Mouse (Mus musculus): ENCODE results near the gene E030030I06Rik.
"Not testable (repeated sequence)": the region's sequence is repeated elsewhere in the genome, so short reads cannot be mapped to it uniquely, and the experiment has no call there.

DNA sequence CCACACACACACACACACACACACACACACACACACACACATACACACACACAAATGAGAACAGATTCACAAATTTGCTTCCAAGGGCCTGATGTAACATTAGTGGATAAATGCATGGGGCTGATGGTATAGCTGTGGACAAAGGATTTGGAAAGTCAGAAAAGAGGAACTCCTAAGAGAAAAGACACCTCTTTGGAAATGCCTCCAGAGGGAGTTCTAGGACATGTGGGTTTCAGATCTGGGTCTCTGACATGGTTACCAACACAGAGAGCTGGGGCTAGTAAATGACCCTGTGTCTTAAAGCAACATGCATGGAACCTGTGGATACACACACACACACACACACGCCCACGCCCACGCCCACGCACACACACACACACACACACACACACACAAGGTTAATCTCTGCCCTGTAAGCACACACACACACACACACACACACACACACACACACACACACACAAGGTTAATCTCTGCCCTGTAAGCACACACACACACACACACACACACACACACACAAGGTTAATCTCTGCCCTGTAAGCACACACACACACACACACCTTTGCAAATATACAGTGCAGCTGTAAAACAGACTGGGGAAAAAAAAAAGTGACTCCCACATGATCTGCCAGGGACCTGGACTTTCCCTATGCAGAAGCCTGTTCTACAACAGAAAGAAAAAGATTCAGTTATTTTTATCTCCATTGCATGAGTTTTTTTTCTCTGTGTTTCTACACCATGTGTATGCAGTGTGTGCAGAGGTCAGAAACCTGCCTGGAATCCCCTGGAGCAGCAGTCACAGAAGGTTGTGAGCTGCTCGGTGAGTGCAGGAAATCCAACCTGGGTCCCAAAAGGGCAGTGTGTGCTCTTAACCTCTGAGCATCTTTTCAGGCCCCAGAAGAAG is 23.6 kb upstream of the E030030I06Rik start:
- not testable (repeated sequence) for TF ChIP-seq CTCF (IDR thresholded peaks at IDR 0.05; ENCODE audit: low read depth, low read length); POLR2AphosphoS5 (IDR thresholded peaks at IDR 0.05; ENCODE audit: insufficient replicate concordance, low read depth, low read length); GATA1 (IDR thresholded peaks at IDR 0.05; ENCODE audit: borderline replicate concordance, low read length); TAL1 (conservative IDR thresholded peaks at IDR 0.05; ENCODE audit: low read depth, low read length); GATA2 (IDR thresholded peaks at IDR 0.05; ENCODE audit: borderline replicate concordance, low read depth, low read length)
